Mouse (Mus musculus): ENCODE results near the gene Gm44502.

GRCm38 (mm10) chr15:89384617-89385016 is 44.9 kb downstream of the Gm44502 start, which contains the start of gene Klhdc7b:
- TF ChIP-seq UBTF (IDR thresholded peaks at IDR 0.05; ENCODE audit: borderline replicate concordance, insufficient read depth, low read depth, low read length) (no peak), POLR2A (IDR thresholded peaks at IDR 0.05; ENCODE audit: control insufficient read depth in 1 of 2, insufficient read depth in 1 of 2, low read depth in 1 of 2, low read length in 2 of 2, poor library complexity in 1 of 2) (no peak), CTCF (IDR thresholded peaks at IDR 0.05 in 2 of 3, conservative IDR thresholded peaks at IDR 0.05 in 1 of 3; ENCODE audit: control insufficient read depth in 1 of 3, insufficient read depth in 1 of 3, low read depth in 2 of 3, low read length in 3 of 3, poor library complexity in 1 of 3, severe bottlenecking in 1 of 3) (no peak), CHD2 (IDR thresholded peaks at IDR 0.05; ENCODE audit: low read length) (no peak), ZNF384 (IDR thresholded peaks at IDR 0.05; ENCODE audit: low read depth, low read length) (no peak), EP300 (IDR thresholded peaks at IDR 0.05; ENCODE audit: low read depth in 1 of 2, low read length in 2 of 2) (no peak), NRF1 (IDR thresholded peaks at IDR 0.05; ENCODE audit: insufficient read depth, low read depth, low read length, poor library complexity, severe bottlenecking) (no peak), ZMIZ1 (IDR thresholded peaks at IDR 0.05; ENCODE audit: low read depth, low read length) (no peak)
